Mouse (Mus musculus) bone marrow, adult 2 months (tissue): ENCODE results near the gene Hist1h2ba.

Source experiments
- CTCF ChIP-seq: fragments of 200-500 bp; IDR thresholded peaks from 2 replicates; pipeline ENCODE4 v1.5.1; 2011; ENCODE audit warnings: low read length, control low read depth; ENCODE audit not compliant: control insufficient read depth, insufficient read depth
- POLR2A ChIP-seq: fragments of 200-500 bp; IDR thresholded peaks from 2 replicates; pipeline ENCODE4 v1.6.1; 2011; ENCODE audit warnings: low read depth, mild to moderate bottlenecking, control low read depth, low read length, borderline replicate concordance; ENCODE audit not compliant: control insufficient read depth

DNA sequence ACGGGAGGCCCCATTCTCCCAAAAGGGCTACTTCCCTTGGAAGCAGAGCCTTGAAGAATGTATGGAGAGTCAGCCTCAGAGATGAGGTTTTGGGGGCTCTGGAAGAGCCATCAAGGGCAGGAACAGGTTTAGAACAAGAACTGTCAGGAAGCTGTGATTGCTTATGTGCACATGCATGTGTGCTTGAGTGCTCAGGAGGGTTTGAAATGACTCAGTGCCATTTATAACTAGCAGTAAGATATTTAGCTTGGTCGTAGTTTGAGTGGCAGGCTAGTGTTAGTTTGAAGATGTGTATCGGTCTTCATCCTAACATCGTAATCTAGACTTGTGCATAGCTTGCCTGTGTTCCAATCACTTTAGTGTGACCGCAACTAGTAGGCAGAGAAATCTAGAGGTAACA, 27.1 kb downstream of the Hist1h2ba start:
- TF ChIP-seq POLR2A = no peak
- TF ChIP-seq CTCF = no peak
